Mouse (Mus musculus) megakaryocyte, embryonic 14.5 days (primary cell): ENCODE data around the gene Eme1. TPM values are rescaled to one million over a fixed set of nuclear protein-coding genes. Genes with fewer than 3 reads are reported as not detected.

Experiments used
- H3K27me3 ChIP-seq: replicated peaks from 2 replicates; pipeline ENCODE3; 2012; ENCODE audit warnings: inconsistent platforms
- H3K36me3 ChIP-seq: replicated peaks from 2 replicates; pipeline ENCODE3; 2012; ENCODE audit warnings: low read length, inconsistent platforms, mixed read lengths
- H3K4me1 ChIP-seq: 2 replicates; pipeline ENCODE4 v1.6.1; 2012; ENCODE audit warnings: inconsistent platforms
- H3K4me3 ChIP-seq: replicated peaks from 2 replicates; pipeline ENCODE3; 2012; ENCODE audit warnings: moderate library complexity, mild to moderate bottlenecking, inconsistent platforms
- H3K9me3 ChIP-seq: 2 replicates; pipeline ENCODE4 v1.6.1; 2012; ENCODE audit warnings: inconsistent platforms
- FLI1 ChIP-seq: IDR thresholded peaks from 2 replicates; pipeline ENCODE4 v1.6.1; 2012; ENCODE audit warnings: low read length, inconsistent platforms, mixed read lengths
- GATA1 ChIP-seq: IDR thresholded peaks from 3 replicates; pipeline ENCODE4 v1.6.1; 2012; ENCODE audit warnings: mixed read lengths, low read length, inconsistent platforms, borderline replicate concordance
- polyA plus RNA-seq: library from polyadenylated mRNA; stranded (reverse); fragments of >175 nt; gene quantifications from 2 replicates; pipeline ENCODE4 v1.2.3, GENCODE M21; 2012; ENCODE audit warnings: low replicate concordance; ENCODE audit not compliant: insufficient read depth

The Eme1 gene
- polyA plus RNA-seq, 1 experiment = 6.0 TPM

DNA sequence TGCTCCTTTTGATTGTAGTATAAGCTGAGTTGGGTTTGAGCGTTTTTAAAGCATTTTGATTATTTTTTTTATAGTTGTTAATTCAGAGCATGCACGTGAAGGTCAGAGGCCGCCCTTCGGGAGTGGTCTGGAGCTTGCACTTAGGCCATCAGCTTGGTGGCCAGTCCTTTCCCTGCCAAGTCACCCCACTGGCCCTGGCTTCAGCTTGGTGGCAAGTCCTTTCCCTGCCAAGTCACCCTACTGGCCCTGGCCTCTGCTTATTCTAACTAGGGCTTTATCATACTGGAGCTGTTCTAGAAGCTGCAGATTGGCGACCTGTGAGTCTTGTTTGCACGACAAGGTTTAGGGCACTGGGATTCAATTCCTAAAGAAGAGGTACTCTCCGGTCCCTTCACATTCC lies 28.7 kb upstream of the Eme1 start:
- TF ChIP-seq GATA1 (no peak), FLI1 (no peak)
- peaks cover 2% of the 10 kb centered on the region for H3K27me3 ChIP-seq
- H3K4me3 ChIP-seq = peak overlapping the region; percentile 62

DNA sequence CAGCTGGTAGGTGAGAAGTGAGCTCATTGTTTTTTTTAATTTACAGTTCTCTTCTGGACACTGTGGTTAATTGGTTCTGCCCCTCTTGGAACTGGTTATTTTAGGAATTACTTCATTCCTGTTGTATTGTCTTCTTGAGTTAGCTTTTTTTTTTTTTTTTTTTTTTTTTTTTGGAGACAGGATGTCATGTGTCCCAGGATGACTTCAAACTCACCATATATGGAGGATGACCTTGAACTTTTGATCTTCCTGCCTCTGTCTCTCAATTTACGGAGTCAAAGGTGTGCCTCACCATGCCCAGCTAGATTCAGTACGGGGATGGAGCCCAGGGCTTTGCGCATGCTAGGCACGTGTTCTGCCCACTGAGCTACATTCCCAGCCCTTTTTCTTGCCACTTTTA lies 27.9 kb upstream of the Eme1 start:
- peak overlapping the region; percentile 62 for H3K4me3 ChIP-seq
- no peak for TF ChIP-seq GATA1
- no peak for TF ChIP-seq FLI1
- H3K27me3 ChIP-seq = peaks cover 2% of the 10 kb centered on the region
- H3K36me3 ChIP-seq = no peaks in the 10 kb centered on the region
- H3K9me3 ChIP-seq = peaks cover 6% of the 10 kb centered on the region
- peaks cover 57% of the 10 kb centered on the region for H3K4me1 ChIP-seq

More for the DNA sequence above, 28.7 kb upstream of the Eme1 start:
- H3K36me3 ChIP-seq = no peaks in the 10 kb centered on the region
- peaks cover 6% of the 10 kb centered on the region for H3K9me3 ChIP-seq
- H3K4me1 ChIP-seq = peaks cover 58% of the 10 kb centered on the region

DNA sequence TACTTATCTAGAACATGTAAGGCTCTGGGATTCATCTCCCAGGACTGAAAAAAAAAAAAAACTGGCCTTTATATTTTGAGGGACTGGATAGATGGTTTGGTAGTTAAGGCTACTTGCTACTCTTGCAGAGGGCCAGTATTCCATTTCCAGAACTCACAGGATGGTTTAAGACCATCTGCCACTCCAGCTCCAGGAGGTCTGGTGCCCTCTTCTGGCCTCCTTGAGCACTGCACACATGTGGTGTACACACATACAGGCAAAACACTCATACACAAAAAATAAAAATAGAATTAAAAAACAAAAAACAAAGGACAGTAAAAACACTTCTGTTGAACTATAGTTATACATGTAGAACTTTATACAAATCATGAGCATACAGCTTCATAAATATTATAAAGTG lies 26.9 kb upstream of the Eme1 start:
- no peak for TF ChIP-seq GATA1
- TF ChIP-seq FLI1 = no peak
- H3K4me1 ChIP-seq = peaks cover 62% of the 10 kb centered on the region
- no peaks in the 10 kb centered on the region for H3K9me3 ChIP-seq
- H3K27me3 ChIP-seq = peaks cover 8% of the 10 kb centered on the region
- no peak overlapping the region for H3K4me3 ChIP-seq
- H3K36me3 ChIP-seq = no peaks in the 10 kb centered on the region

DNA sequence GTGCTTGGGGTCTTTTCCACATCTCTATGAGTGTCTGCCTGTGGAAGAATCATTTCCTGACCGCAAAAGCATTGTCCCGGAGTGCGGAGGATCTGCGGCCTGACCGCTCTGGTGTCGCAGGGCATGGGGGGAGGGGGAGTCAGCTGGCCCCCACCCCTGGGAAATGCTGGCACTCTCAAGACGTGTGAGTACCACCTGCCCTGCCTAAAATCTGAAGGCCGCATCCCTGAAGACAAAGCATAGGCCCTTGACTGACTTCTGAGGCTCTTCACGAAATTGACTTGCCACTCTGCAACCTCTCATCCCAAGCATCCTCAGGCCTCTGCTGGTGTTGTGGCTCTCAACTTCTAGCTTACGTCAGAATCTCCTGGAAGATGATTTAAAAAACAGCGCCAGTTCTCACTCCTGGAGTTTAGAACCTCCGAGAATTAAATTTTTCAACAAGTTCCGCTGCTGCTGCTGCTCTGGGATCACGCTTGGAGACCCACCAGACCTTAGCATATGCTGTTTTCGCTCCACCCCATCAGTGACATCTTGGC lies 23.9 kb upstream of the Eme1 start:
- peaks cover 10% of the 10 kb centered on the region for H3K27me3 ChIP-seq
- peaks cover 63% of the 10 kb centered on the region for H3K4me1 ChIP-seq
- TF ChIP-seq FLI1 = no peak
- TF ChIP-seq GATA1 = no peak
- H3K9me3 ChIP-seq = no peaks in the 10 kb centered on the region
- H3K4me3 ChIP-seq = peak overlapping the region; percentile 100
- H3K36me3 ChIP-seq = peaks cover 10% of the 10 kb centered on the region

DNA sequence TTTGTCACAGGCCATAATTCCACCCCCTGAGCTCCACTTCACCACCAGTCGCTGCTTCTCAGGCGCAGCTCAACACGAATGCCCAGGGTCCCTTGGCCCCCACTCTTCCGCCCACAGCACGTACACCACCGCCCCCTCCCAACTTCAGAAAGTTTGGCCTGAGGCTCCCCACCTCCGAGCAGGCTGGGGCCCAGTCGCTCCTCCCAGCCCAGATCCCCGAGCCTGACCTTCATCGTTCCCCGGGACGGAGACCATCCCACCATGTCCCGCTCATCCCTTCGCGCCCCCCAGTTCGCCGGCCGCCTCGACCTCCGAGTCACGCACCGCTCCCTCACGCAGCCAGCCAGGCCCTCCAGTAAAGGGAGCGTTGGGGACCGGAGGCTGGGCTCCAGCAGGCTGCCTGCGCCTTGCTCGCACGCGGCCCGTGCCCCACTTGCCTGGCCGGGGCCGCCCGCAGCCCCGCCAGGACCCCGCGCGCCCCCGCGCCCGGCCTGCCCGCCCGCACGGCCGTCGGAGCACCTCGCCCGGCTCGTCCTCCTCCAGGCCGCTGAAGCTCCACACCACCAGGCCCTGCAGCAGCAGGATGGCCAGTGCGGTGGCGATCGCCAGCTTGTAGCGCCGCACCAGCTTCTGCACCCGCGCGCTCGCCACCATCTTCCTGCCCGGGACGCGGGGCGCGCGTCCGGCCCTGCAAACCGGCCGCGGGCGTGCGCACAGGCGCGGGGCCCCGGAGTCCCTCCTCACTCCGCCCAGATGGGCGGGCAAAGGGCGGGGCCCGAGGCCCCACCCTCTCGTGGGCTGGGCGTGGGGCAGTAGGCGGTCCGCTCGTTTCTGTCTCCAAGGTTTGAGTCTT lies 23.2 kb upstream of the Eme1 start, which contains the start of gene Xylt2:
Gene Xylt2, minus strand, starts transcription at position 762 of the 853 bp plus-strand sequence.
- H3K36me3 ChIP-seq = peaks cover 10% of the 10 kb centered on the region
- peaks cover 12% of the 10 kb centered on the region for H3K27me3 ChIP-seq
- peak within 1 kb of the TSS; percentile 100 for H3K4me3 ChIP-seq

DNA sequence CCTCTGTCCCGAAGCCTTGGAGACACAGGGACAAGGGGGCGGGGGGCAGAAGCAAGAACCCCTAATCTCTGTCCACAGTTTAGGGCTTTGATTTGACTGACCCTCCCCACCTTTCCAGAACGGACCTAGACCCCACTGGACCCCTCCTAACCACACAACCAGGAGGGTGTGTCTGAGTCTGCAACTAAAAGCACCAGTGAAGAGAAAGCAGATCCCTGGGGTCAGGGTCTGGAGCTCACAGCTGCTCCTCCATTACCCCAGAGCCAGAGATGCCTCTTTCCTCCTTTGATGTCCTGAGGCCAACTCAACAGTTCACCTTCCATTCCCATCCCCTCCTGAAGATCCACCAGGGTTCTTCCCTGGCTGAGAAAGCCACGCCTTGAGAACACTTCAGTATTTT lies 22.5 kb upstream of the Eme1 start:
- peaks cover 17% of the 10 kb centered on the region for H3K27me3 ChIP-seq
- no peaks in the 10 kb centered on the region for H3K9me3 ChIP-seq
- peak overlapping the region; percentile 100 for H3K4me3 ChIP-seq
- H3K36me3 ChIP-seq = peaks cover 10% of the 10 kb centered on the region
- H3K4me1 ChIP-seq = peaks cover 60% of the 10 kb centered on the region
- TF ChIP-seq FLI1 (no peak), GATA1 (no peak)

More for the DNA sequence above, 23.2 kb upstream of the Eme1 start, which contains the start of gene Xylt2:
- H3K4me1 ChIP-seq = peaks cover 62% of the 10 kb centered on the region
- H3K9me3 ChIP-seq = no peaks in the 10 kb centered on the region
- TF ChIP-seq FLI1 = no peak
- no peak for TF ChIP-seq GATA1

DNA sequence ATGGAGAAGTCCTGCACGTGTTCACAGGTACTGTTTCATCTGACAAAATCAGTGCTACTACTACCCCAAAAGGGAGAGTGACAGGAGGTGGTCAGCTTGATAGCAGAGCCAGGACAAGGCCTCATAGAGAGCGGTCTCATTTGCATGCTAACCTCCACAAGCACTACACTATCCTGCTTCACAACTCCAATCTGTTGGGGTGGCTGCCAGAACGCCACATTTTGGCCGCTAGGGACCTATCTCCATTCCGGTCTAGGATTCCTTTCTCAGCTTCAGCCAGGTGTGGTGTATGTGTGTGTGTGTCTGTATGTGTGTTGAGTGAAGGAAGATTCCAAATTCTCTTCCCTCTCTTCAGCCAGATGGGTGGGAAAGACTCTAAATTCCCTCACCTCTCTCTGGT lies 21.7 kb upstream of the Eme1 start:
- Histone ChIP-seq H3K36me3 (peaks cover 15% of the 10 kb centered on the region), H3K9me3 (no peaks in the 10 kb centered on the region), H3K4me3 (peak overlapping the region; percentile 100), H3K4me1 (peaks cover 57% of the 10 kb centered on the region), H3K27me3 (peaks cover 17% of the 10 kb centered on the region)
- TF ChIP-seq FLI1 (no peak), GATA1 (no peak)

DNA sequence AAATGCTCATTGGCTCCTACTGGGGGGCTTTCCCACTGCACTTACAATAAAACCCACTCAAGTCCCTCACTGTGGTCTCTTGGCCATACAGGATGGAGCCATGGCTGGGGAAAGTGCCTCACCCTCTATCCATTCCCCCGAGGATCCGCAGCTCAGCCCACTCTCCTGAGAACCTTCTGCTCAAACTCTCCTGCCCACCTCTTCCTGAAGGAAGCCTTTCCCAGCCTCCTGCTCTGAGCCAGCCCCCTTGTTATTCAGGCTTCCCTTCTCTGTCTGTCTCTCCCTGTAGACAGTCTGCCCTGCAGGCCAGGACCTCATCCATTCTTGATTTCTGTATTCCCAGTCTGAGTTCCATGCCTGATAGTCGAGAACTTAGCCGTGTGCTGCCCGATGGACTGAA lies 21.2 kb upstream of the Eme1 start:
- H3K4me3 ChIP-seq = peak overlapping the region; percentile 64
- H3K4me1 ChIP-seq = peaks cover 57% of the 10 kb centered on the region
- TF ChIP-seq FLI1 (no peak), GATA1 (no peak)
- no peaks in the 10 kb centered on the region for H3K9me3 ChIP-seq
- H3K36me3 ChIP-seq = peaks cover 20% of the 10 kb centered on the region
- H3K27me3 ChIP-seq = peaks cover 17% of the 10 kb centered on the region

DNA sequence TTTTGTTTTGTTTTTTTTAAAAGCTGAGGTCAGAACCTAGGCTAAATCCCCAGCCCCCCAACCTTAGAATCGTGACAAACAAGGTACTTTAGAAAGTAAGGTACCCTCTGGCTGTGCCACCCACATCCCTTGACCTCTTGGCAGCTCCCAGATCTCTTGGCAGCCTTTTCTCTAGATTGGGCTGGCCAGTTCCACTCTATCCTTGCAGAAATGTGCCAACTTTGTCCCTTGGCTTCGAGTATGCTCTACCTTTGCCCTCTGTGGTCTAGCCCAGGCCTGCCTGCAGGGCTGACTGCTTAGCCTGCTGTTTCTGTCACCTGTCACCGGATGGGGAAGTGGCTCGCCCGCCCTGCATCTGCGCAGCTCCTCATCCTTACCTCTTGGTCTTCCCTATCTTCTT lies 11.5 kb upstream of the Eme1 start:
- H3K9me3 ChIP-seq = no peaks in the 10 kb centered on the region
- no peak overlapping the region for H3K4me3 ChIP-seq
- H3K4me1 ChIP-seq = peaks cover 10% of the 10 kb centered on the region; the same call in 1 of the 2 replicates
- H3K36me3 ChIP-seq = peaks cover 96% of the 10 kb centered on the region
- no peaks in the 10 kb centered on the region for H3K27me3 ChIP-seq
- no peak for TF ChIP-seq GATA1
- no peak for TF ChIP-seq FLI1

DNA sequence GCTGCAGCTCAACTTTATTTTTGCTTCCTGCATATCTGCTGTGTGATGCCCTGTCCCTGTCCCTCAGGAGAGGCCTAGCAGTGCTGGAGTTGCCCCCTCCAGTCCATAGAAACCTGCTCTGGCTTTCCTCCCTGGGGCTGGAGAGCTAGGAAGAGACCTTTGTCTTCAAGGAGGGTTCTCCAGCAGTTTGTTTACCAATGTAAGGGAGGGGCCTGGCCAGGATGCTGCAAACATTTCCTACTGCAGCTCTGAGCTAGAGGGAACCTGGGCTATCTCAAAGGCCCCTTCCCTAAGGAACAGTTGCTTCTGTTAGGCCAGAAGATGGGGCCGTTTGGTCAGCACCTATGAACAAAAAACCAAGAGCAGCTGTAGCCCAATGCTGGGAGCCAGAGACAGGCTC lies 7.6 kb upstream of the Eme1 start:
- Histone ChIP-seq H3K9me3 (no peaks in the 10 kb centered on the region), H3K4me3 (no peak overlapping the region), H3K4me1 (peaks cover 11% of the 10 kb centered on the region; the same call in 1 of the 2 replicates), H3K36me3 (peaks cover 94% of the 10 kb centered on the region), H3K27me3 (no peaks in the 10 kb centered on the region)
- TF ChIP-seq GATA1 (no peak), FLI1 (no peak)
